Mouse (Mus musculus): ENCODE results near the gene Map3k14.

GRCm38 (mm10) chr11:103250324-103250723 lies 16.9 kb downstream of the Map3k14 start:
- TF ChIP-seq CTCF (IDR thresholded peaks at IDR 0.05; ENCODE audit: low read depth, low read length) = no peak
- no peak for TF ChIP-seq GATA1 (IDR thresholded peaks at IDR 0.05; ENCODE audit: borderline replicate concordance, low read length)
- TF ChIP-seq TAL1 (conservative IDR thresholded peaks at IDR 0.05; ENCODE audit: low read depth, low read length) = no peak
- no peak for TF ChIP-seq GATA2 (IDR thresholded peaks at IDR 0.05; ENCODE audit: borderline replicate concordance, low read depth, low read length)
